Mouse (Mus musculus) activated CD4-positive, CD25-positive, alpha-beta regulatory T cell (primary cell): ENCODE measurements around the gene Ndufa5. TPM values are rescaled to one million over a fixed set of nuclear protein-coding genes. Genes with fewer than 3 reads are reported as not detected.

Experiments
- polyA plus RNA-seq, 2 experiments: library from polyadenylated mRNA; unstranded; fragments of 100-300 nt; shearing (Covaris generic); gene quantifications; one replicate each; pipeline ENCODE4 v1.2.1; 2017

Gene Ndufa5
- 100 to 1,000 TPM; 142 to 174 TPM for polyA plus RNA-seq

GRCm38 (mm10) chr6:24527155-24528063 is at the start of gene Ndufa5:
Gene Ndufa5 (minus strand): TSS chr6:24528013.

GRCm38 (mm10) chr6:24528064-24528243 is 141 bp upstream of the Ndufa5 start, which contains the start of gene Asb15:
Gene Asb15 (plus strand): TSS chr6:24528144.

GRCm38 (mm10) chr6:24514552-24515284 is 13.1 kb downstream of the Ndufa5 start, which contains the start of gene Iqub:
Gene Iqub (minus strand): TSS chr6:24515067.

Other genes starting within 250 kb of the Ndufa5 start
- gene Iqub, start 12.9 kb downstream of the Ndufa5 start, polyA plus RNA-seq: not detected
- gene Asb15, start 131 bp upstream of the Ndufa5 start, polyA plus RNA-seq: under 1 TPM in 1 of 2 experiments, not detected in 1; 0.26 TPM
- gene Lmod2, start 69.7 kb upstream of the Ndufa5 start, polyA plus RNA-seq: not detected
- 10 to 100 TPM; 34.6 to 36.8 TPM for gene Wasl, start 137.0 kb upstream of the Ndufa5 start, polyA plus RNA-seq
- gene Hyal6, start 205.2 kb upstream of the Ndufa5 start, polyA plus RNA-seq: under 1 TPM in 1 of 2 experiments, not detected in 1; 0.22 TPM
- not detected for gene Hyal4, start 220.3 kb upstream of the Ndufa5 start, polyA plus RNA-seq